Mouse (Mus musculus) forebrain, embryonic 12.5 days (tissue): ENCODE measurements around the gene Tm4sf5. TPM values are rescaled to one million over a fixed set of nuclear protein-coding genes. Genes with fewer than 3 reads are reported as not detected.
"Not testable (repeated sequence)": the region's sequence is repeated elsewhere in the genome, so short reads cannot be mapped to it uniquely, and the experiment has no call there.

Source experiments
- ATAC-seq: fragments of 200-750 bp; cut with Nextera tagmentation; 2 replicates; pipeline ENCODE4 v1.8.0; 2017; ENCODE audit warnings: moderate TSS enrichment; ENCODE audit not compliant: low FRiP score
- H3K27ac ChIP-seq: fragments of 300-500 bp; sonication (generic); 2 replicates; pipeline ENCODE4 v1.5.1; 2016; ENCODE audit warnings: mild to moderate bottlenecking
- H3K27me3 ChIP-seq: fragments of 300-500 bp; sonication (generic); 2 replicates; pipeline ENCODE4 v1.6.1; 2016; ENCODE audit warnings: mild to moderate bottlenecking
- H3K36me3 ChIP-seq: fragments of 300-500 bp; sonication (generic); replicated peaks from 2 replicates; pipeline ENCODE4 v1.6.1; 2016; ENCODE audit warnings: mild to moderate bottlenecking
- H3K4me1 ChIP-seq: fragments of 300-500 bp; sonication (generic); 2 replicates; pipeline ENCODE4 v1.6.1; 2016
- H3K4me2 ChIP-seq: fragments of 300-500 bp; sonication (generic); 2 replicates; pipeline ENCODE4 v1.6.1; 2016; ENCODE audit warnings: mild to moderate bottlenecking, moderate library complexity
- H3K4me3 ChIP-seq: fragments of 300-500 bp; sonication (generic); replicated peaks from 2 replicates; pipeline ENCODE4 v1.5.1; 2016; ENCODE audit warnings: mild to moderate bottlenecking
- H3K9ac ChIP-seq: fragments of 300-500 bp; sonication (generic); 2 replicates; pipeline ENCODE4 v1.6.1; 2016; ENCODE audit warnings: mild to moderate bottlenecking
- H3K9me3 ChIP-seq: fragments of 300-500 bp; sonication (generic); 2 replicates; pipeline ENCODE4 v1.6.1; 2016
- WGBS: fragments of 180-500 bp; shearing (Covaris S2); methylation state at CpG from one replicate; pipeline ENCODE4 v1.1.7; 2016; 5-methylcytosine and 5-hydroxymethylcytosine counted together
- polyA plus RNA-seq: library from polyadenylated mRNA; unstranded; fragments of >200 nt; fragmentation: Nextera tagmentation; extraction: Ambion mirVana; gene quantifications from 2 replicates; pipeline ENCODE4 v1.2.1, GENCODE M21; 2016

The Tm4sf5 gene
- polyA plus RNA-seq = 0.35 and 0.49 TPM in 2 replicates

GRCm38 (mm10) chr11:70504970-70505369 lies at the start of gene Tm4sf5:
Gene Tm4sf5 (plus strand): TSS chr11:70505244.
- Histone ChIP-seq H3K27ac (no peak within 1 kb of the TSS), H3K27me3 (peaks cover 18% of the 10 kb centered on the region), H3K9ac (no peak within 1 kb of the TSS), H3K9me3 (no peaks in the 10 kb centered on the region), H3K36me3 (no peaks in the 10 kb centered on the region), H3K4me2 (no peak within 1 kb of the TSS), H3K4me3 (no peak within 1 kb of the TSS), H3K4me1 (peaks cover 5% of the 10 kb centered on the region; the same call in 1 of the 2 replicates)
- whole genome bisulfite sequencing = 78% methylated on average over 9 of the region's 9 CpGs
- no peak for ATAC-seq

DNA sequence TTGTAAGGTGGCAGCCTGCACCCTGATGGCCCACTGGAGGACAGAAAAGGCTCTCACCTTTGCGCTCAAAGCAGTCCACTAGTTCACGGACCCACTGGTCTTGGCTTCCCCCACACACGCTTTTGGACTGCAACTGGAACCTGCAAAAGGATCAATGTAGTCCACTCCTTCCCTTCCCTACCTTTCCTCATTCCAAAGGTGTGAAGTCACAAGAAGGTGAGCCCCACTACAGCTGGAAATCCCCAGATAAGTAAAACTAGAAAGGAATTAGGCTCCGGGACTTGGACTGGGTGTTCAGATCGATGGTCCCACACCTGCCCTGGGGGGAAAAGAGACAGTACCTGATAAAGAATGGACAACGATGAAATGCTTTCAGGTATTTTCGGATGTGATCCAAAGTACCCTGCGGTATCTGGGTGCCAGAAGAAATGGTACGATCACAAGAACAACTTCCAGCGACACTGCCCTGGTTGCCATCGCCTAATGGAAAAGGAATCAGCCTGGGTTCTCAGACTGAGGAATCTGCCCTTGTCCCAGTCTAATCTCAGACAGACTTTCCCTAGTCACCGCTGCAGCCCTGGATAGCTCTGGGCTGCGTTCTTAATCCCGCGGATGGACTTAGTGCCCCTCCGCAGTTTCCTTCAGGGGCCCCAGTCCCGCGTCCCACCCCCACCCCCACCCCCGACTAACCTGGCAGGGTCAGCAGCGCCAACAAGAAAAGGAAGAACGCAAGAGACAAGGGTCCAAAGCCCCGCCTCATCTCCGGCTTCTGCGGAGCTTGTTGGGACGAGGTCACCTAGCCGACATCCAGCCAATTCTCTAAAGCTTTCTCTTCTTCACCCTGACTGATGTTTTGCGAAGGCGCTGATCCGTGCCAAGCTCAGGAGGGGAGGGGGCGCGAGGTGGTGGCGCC lies 46.1 kb upstream of the Tm4sf5 start, which contains the start of gene Zmynd15:
Gene Zmynd15 (plus strand): TSS at position 746 of the 913 bp plus-strand sequence.
- Histone ChIP-seq H3K4me1 (peaks cover 13% of the 10 kb centered on the region), H3K4me2 (peak within 1 kb of the TSS; percentile 69), H3K4me3 (peak within 1 kb of the TSS; percentile 40), H3K9me3 (no peaks in the 10 kb centered on the region), H3K9ac (peak within 1 kb of the TSS; percentile 49), H3K27me3 (peaks cover 49% of the 10 kb centered on the region), H3K27ac (no peak within 1 kb of the TSS), H3K36me3 (no peaks in the 10 kb centered on the region)
- WGBS = 19% methylated on average over 32 of the region's 32 CpGs
- no peak for ATAC-seq

GRCm38 (mm10) chr11:70459601-70460101 lies 45.4 kb upstream of the Tm4sf5 start, which contains the start of gene Cxcl16:
Gene Cxcl16 (minus strand): TSS chr11:70459984.
- no peak for ATAC-seq
- no peaks in the 10 kb centered on the region for H3K9me3 ChIP-seq
- H3K4me3 ChIP-seq = peak within 1 kb of the TSS; percentile 40
- peak within 1 kb of the TSS; percentile 49 for H3K9ac ChIP-seq
- WGBS = 8% methylated on average over 30 of the region's 30 CpGs
- H3K4me1 ChIP-seq = peaks cover 13% of the 10 kb centered on the region
- H3K4me2 ChIP-seq = peak within 1 kb of the TSS; percentile 69
- H3K27me3 ChIP-seq = peaks cover 56% of the 10 kb centered on the region
- H3K36me3 ChIP-seq = no peaks in the 10 kb centered on the region
- no peak within 1 kb of the TSS for H3K27ac ChIP-seq

GRCm38 (mm10) chr11:70463970-70464369 lies 41.1 kb upstream of the Tm4sf5 start:
- Histone ChIP-seq H3K9me3 (no peaks in the 10 kb centered on the region), H3K9ac (no peak overlapping the region), H3K4me1 (peaks cover 21% of the 10 kb centered on the region), H3K27me3 (peaks cover 83% of the 10 kb centered on the region), H3K36me3 (no peaks in the 10 kb centered on the region), H3K27ac (no peak overlapping the region), H3K4me2 (no peak overlapping the region), H3K4me3 (no peak overlapping the region)
- ATAC-seq = no peak
- WGBS = 77% methylated on average over 5 of the region's 5 CpGs

GRCm38 (mm10) chr11:70465211-70465610 lies 39.8 kb upstream of the Tm4sf5 start:
- Histone ChIP-seq H3K27ac (no peak overlapping the region), H3K4me2 (peak overlapping the region; percentile 46), H3K9me3 (no peaks in the 10 kb centered on the region), H3K4me3 (peak overlapping the region; percentile 25), H3K4me1 (peaks cover 12% of the 10 kb centered on the region), H3K27me3 (peaks cover 71% of the 10 kb centered on the region), H3K36me3 (no peaks in the 10 kb centered on the region), H3K9ac (peak overlapping the region; percentile 36; the same call in 1 of the 2 replicates)
- ATAC-seq = no peak
- 23% methylated on average over 16 of the region's 16 CpGs for WGBS

- no peak overlapping the region for H3K27ac ChIP-seq
- H3K9ac ChIP-seq = peak overlapping the region; percentile 36; the same call in 1 of the 2 replicates
- H3K36me3 ChIP-seq = no peaks in the 10 kb centered on the region
- peaks cover 65% of the 10 kb centered on the region for H3K27me3 ChIP-seq
- H3K9me3 ChIP-seq = no peaks in the 10 kb centered on the region
- H3K4me1 ChIP-seq = peaks cover 12% of the 10 kb centered on the region
- 8% methylated on average over 23 of the region's 23 CpGs for WGBS
- ATAC-seq = no peak
- H3K4me2 ChIP-seq = peak overlapping the region; percentile 46
- peak overlapping the region; percentile 25 for H3K4me3 ChIP-seq
These were observed 39.2 kb upstream of the Tm4sf5 start for GRCm38 (mm10) chr11:70465824-70466223.

- Histone ChIP-seq H3K9me3 (no peaks in the 10 kb centered on the region), H3K9ac (no peak overlapping the region), H3K27me3 (peaks cover 49% of the 10 kb centered on the region), H3K4me3 (no peak overlapping the region), H3K4me1 (peaks cover 12% of the 10 kb centered on the region), H3K4me2 (no peak overlapping the region), H3K27ac (no peak overlapping the region), H3K36me3 (no peaks in the 10 kb centered on the region)
- no peak for ATAC-seq
- 92% methylated on average over 5 of the region's 5 CpGs for WGBS
These were observed 37.0 kb upstream of the Tm4sf5 start for GRCm38 (mm10) chr11:70467902-70468619.

DNA sequence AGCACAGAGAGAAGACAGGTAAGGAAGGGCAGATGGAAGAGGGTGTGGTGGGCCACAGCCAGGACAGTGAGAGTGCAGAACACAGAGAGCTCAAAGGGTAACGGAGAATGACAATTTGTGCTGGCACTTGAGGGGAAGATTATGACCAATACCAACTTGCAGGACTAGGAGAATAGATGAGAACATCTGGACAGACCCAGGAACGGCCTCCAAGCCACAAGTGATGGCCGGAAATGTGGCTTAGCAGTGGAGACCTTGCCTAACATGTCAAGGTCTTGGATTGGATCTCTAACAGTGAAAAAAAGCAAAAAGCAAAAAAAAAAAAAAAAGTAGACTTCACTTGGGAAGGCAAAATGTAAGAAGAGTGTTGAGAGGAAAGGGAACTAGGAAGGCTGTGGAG lies 35.3 kb upstream of the Tm4sf5 start:
- H3K9ac ChIP-seq = no peak overlapping the region
- H3K4me3 ChIP-seq = no peak overlapping the region
- no peaks in the 10 kb centered on the region for H3K9me3 ChIP-seq
- ATAC-seq = no peak
- H3K4me2 ChIP-seq = no peak overlapping the region
- peaks cover 33% of the 10 kb centered on the region for H3K27me3 ChIP-seq
- no peak overlapping the region for H3K27ac ChIP-seq
- peaks cover 12% of the 10 kb centered on the region for H3K4me1 ChIP-seq
- 88% methylated on average over 3 of the region's 3 CpGs for WGBS
- H3K36me3 ChIP-seq = no peaks in the 10 kb centered on the region

- Histone ChIP-seq H3K4me3 (no peak overlapping the region), H3K4me1 (no peaks in the 10 kb centered on the region), H3K27me3 (0 out of 2 replicates have a peak, but pooled peaks cover 3% of the 10 kb centered on the region), H3K4me2 (no peak overlapping the region), H3K9me3 (no peaks in the 10 kb centered on the region), H3K9ac (no peak overlapping the region), H3K36me3 (no peaks in the 10 kb centered on the region), H3K27ac (no peak overlapping the region)
- no peak for ATAC-seq
These were observed 32.3 kb upstream of the Tm4sf5 start for GRCm38 (mm10) chr11:70472716-70473115.

DNA sequence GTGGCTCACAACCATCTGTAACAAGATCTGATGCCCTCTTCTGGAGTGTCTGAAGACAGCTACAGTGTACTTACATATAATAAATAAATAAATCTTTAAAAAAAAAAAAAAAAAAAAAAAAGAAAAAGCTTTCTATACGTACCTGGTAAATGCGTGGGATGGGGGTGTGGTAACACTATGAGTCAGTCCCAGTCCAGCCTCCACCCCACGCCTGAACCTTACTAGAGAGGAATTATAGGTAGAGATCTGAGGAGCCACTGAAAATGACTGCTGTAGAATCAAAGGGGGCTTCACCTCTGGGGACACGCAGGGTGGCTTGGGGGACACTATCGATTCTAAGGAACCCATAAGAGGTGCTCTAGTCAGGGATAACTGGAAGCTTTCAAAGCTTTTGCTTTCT lies 31.8 kb upstream of the Tm4sf5 start:
- H3K27ac ChIP-seq, H3K4me1 ChIP-seq, H3K4me2 ChIP-seq, H3K36me3 ChIP-seq, H3K9ac ChIP-seq, H3K27me3 ChIP-seq, H3K4me3 ChIP-seq, H3K9me3 ChIP-seq, ATAC-seq: not testable (repeated sequence)
- WGBS = 82% methylated on average over 5 of the region's 5 CpGs

DNA sequence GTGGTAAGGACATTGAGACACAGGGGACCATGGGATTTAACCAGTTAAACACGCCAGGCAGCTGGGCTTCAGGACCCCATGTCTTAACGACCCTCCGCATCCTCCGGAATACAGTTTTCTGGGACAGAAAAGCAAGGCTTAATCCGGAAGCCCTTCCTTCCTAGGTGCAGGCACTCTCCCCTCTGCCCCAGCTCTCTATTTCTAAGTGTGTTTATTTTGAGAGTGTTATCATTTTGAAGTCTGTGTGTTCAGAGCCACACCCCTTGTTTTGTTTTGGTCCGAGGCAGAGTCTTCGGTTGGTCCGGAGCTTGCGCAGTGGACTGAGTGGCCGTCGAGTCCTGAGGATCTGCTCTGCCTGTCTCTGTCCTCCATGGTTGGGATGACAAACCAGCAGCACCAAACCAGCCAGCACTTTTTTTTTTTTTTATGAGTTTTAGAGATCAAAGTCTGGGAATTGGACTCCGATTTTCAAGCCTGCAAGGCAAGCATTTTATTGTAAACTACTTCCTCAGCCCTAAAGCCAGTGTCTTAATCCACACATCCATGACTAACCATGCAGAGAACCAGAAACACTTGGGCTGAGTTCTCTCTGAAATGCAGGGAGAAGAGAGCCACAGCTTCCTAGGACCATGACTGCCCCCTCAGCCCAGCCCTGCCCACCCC lies 30.0 kb upstream of the Tm4sf5 start:
- 83% methylated on average over 12 of the region's 12 CpGs for WGBS

DNA sequence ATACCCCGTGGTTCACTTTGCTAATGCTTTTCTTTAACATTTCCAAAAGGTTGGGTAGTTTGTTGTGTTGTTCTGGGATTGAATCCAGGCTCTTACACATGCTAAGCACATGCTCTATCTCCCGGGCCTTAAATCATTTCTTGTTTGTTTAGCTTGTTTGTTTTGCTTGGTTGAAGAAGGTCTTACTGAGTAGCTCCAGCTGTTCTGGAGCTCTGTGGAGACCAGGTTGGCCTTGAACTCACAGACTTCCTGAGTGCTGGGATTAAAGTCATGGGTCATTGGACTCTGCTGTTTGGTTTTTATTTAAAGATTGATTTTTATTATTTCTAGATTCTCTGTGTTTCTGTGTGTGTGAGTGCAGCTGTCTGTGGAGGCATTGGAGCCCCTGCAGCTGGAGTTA lies 19.5 kb upstream of the Tm4sf5 start:
- H3K4me1 ChIP-seq = no peaks in the 10 kb centered on the region
- whole genome bisulfite sequencing = 62% methylated on average over 2 of the region's 2 CpGs
- H3K9me3 ChIP-seq = no peaks in the 10 kb centered on the region
- H3K36me3 ChIP-seq = no peaks in the 10 kb centered on the region
- H3K9ac ChIP-seq = no peak overlapping the region
- H3K27ac ChIP-seq = no peak overlapping the region
- H3K27me3 ChIP-seq = peaks cover 3% of the 10 kb centered on the region; the same call in 1 of the 2 replicates
- no peak overlapping the region for H3K4me3 ChIP-seq
- ATAC-seq = no peak
- H3K4me2 ChIP-seq = no peak overlapping the region

More for the DNA sequence above, 30.0 kb upstream of the Tm4sf5 start:
- Histone ChIP-seq H3K4me3 (no peak overlapping the region), H3K9me3 (no peaks in the 10 kb centered on the region), H3K27ac (no peak overlapping the region), H3K27me3 (no peaks in the 10 kb centered on the region), H3K4me2 (no peak overlapping the region), H3K4me1 (no peaks in the 10 kb centered on the region), H3K36me3 (no peaks in the 10 kb centered on the region), H3K9ac (no peak overlapping the region)
- ATAC-seq = no peak
